Mouse (Mus musculus): ENCODE measurements around the gene Tyw5. TPM values are rescaled to one million over a fixed set of nuclear protein-coding genes. Genes with fewer than 3 reads are reported as not detected.

Tyw5 gene
- polyA plus RNA-seq (2016; fragmentation: Nextera tagmentation; extraction: Ambion mirVana) = 31.7 and 37.0 TPM in 2 replicates

DNA sequence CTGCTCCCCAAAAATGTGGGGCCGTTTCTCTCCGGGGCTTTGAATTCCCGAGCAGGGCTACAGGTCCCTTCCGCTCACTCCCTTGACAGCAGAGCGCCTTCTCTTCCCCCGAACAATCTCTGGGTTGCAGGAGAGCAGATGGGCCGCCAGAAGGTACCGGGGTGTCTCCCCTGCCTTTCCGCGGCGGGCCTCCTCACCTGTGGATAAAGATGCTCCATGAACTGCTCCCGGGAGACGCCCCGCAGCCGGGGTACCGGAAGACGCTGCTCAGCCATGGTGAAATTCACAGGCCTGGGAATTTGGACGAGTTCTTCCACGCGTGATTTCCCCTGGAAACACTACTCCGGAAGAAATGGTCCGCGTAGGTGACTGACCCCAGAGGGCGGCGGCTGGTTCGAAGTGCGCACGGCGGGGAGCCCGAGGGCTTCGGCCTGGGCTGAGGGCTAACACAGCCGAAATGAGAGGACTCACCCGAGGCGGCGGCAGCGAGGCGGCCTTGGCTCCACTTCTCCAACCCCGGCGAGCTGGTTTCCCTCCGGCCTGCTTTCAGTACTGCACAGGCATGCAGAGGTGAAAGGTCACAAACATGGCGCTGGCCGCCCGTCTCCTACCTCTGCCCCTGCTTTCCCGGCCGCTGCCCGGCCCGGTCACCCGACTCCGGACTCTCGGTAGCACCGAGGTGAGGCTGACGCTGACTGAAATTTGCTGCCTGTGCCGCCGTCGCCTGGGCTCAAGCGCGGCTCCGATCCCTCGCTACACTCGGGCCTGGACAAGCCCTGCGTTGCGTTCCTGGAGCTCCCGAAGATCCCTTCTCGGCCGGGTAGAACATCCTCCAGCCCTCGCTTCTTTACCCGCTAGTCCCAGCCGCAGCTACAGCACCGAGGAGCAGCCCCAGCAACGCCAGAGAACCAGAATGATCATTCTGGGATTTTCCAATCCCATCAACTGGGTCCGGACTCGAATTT, at the start of gene Tyw5, which contains the start of gene Maip1:
Tyw5 (minus strand) TSS at position 915 of the 965 bp plus-strand sequence.
Maip1 (plus strand) TSS at position 142 of the 965 bp plus-strand sequence.
- Histone ChIP-seq H3K4me3 (peak within 1 kb of the TSS; percentile 84), H3K27me3 (ENCODE audit: poor library complexity, severe bottlenecking) (no peaks in the 10 kb centered on the region), H3K9me3 (no peaks in the 10 kb centered on the region), H3K4me1 (peaks cover 32% of the 10 kb centered on the region), H3K36me3 (replicated peaks) (peaks cover 29% of the 10 kb centered on the region), H3K27ac (peak within 1 kb of the TSS; percentile 99)
- WGBS = under 1% methylated on average over 72 of the region's 72 CpGs
- peak; percentile 85 for DNase-seq (ENCODE audit: extremely low spot score, low spot score)

DNA sequence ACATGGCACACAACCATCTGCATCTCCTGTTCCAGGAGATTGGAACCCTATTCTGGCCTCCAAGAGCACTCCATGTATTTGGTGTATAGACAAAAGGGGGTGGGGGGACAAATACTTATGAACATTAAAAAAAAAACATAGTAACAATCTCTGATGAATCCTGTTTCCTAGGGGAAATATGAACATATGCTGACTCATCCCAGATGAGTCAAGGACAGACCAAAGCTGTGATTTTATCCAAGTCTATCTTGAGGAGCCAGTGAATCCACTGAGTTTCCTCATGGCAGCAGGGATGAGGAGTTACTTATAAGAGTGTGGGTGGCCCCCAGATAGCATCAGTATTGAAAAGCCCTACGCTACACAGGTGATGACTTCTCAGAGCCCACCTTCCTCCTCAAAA, 43.3 kb upstream of the Tyw5 start:
- Histone ChIP-seq H3K4me1 (peaks cover 12% of the 10 kb centered on the region), H3K27me3 (ENCODE audit: poor library complexity, severe bottlenecking) (no peaks in the 10 kb centered on the region), H3K36me3 (replicated peaks) (no peaks in the 10 kb centered on the region), H3K9me3 (0 out of 2 replicates have a peak, but pooled peaks cover 3% of the 10 kb centered on the region), H3K27ac (no peak overlapping the region), H3K4me3 (no peak overlapping the region)
- DNase-seq (ENCODE audit: extremely low spot score, low spot score) = no peak
- WGBS = 86% methylated on average over 1 of the region's 1 CpGs

DNA sequence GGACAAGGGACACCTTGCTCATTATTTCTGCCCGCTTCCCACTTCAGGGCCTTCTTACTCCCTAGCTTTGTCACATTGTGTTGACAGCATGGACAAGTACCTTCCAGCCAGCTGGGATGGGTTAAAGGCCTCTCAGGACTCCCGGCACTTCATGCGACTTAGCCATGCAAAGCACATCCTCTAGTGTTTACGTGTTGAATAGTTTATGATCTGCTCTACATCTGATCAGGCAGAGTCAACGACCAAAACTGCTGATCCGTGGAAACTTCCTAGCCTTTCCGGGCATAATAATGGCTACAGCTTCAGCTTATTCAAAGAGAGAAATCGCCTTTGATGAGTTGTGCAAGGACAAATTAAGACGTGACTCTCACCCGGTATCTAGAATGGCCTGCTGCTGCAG, 38.8 kb upstream of the Tyw5 start:
- WGBS = 84% methylated on average over 10 of the region's 10 CpGs
- no peaks in the 10 kb centered on the region for H3K9me3 ChIP-seq
- peaks cover 12% of the 10 kb centered on the region for H3K4me1 ChIP-seq
- no peaks in the 10 kb centered on the region for H3K27me3 ChIP-seq (ENCODE audit: poor library complexity, severe bottlenecking)
- no peak overlapping the region for H3K4me3 ChIP-seq
- no peaks in the 10 kb centered on the region for H3K36me3 ChIP-seq (replicated peaks)
- no peak for DNase-seq (ENCODE audit: extremely low spot score, low spot score)
- H3K27ac ChIP-seq = no peak overlapping the region

DNA sequence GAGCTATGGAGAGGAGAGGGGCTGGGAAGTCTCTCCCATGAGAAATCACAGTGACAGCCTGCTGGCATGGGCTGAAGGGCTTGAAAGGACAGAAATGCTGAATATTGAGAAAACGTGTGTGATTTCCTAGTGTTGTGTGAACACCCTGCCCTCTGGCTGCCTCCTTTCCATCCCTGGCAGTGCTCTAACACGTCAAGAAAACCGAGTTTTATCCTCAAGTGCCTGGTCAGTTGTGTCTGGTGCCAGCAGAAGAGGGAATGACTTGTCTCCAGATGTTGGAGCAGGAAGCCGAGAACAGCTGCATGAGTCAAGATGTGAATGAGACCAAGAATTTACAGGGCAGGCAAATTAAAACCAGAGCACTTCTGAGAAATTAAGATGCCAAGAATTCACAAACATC, 33.9 kb upstream of the Tyw5 start:
- no peak for DNase-seq (ENCODE audit: extremely low spot score, low spot score)
- no peaks in the 10 kb centered on the region for H3K27me3 ChIP-seq (ENCODE audit: poor library complexity, severe bottlenecking)
- 58% methylated on average over 4 of the region's 4 CpGs for WGBS

DNA sequence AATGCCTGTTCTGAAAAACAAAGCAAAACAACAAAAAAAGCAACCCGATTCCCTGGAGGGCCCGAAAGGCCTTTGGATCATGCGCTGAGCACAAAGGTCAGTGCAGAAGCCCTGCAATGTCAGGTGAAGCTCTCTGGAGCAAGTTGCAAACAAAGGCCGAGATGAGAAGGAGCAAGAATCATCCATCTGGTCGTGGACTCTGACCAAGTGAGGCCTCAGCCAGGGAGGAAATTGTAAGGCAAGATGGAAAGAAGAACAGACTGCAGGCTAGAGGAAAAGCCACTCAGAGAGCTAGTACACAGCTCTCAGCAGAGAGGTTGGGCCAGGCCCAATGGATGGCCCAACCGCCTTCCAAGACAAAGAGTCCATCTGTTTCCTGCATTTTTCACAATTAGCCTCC, 32.1 kb upstream of the Tyw5 start:
- no peak for DNase-seq (ENCODE audit: extremely low spot score, low spot score)
- Histone ChIP-seq H3K27ac (no peak overlapping the region), H3K27me3 (ENCODE audit: poor library complexity, severe bottlenecking) (no peaks in the 10 kb centered on the region), H3K4me1 (peaks cover 14% of the 10 kb centered on the region), H3K4me3 (no peak overlapping the region), H3K9me3 (no peaks in the 10 kb centered on the region), H3K36me3 (replicated peaks) (no peaks in the 10 kb centered on the region)
- WGBS = 84% methylated on average over 6 of the region's 6 CpGs

More for the DNA sequence above, 33.9 kb upstream of the Tyw5 start:
- H3K4me3 ChIP-seq = no peak overlapping the region
- peaks cover 14% of the 10 kb centered on the region for H3K4me1 ChIP-seq
- H3K27ac ChIP-seq = no peak overlapping the region
- H3K36me3 ChIP-seq (replicated peaks) = no peaks in the 10 kb centered on the region
- no peaks in the 10 kb centered on the region for H3K9me3 ChIP-seq

DNA sequence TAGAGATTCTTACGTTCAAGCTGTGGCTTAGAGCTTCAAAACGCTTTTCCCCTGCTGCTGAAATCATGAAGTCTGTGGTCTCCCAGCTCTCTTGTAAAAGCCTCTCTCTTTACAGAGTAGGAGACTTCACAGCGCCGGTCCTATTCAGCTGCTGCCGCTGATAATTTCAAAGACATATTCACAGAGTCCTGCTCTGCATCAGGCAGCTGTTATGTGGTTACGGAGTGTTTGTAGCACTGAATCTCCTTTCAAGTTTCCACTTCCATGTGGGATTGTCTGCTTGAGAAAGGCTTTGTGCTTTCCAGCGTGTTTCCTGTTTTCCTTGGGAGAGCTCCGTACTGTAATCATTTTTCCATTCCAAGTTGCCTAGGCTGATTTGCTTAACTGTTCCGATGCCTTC, 30.1 kb upstream of the Tyw5 start:
- peaks cover 14% of the 10 kb centered on the region for H3K4me1 ChIP-seq
- no peaks in the 10 kb centered on the region for H3K9me3 ChIP-seq
- H3K36me3 ChIP-seq (replicated peaks) = no peaks in the 10 kb centered on the region
- no peak for DNase-seq (ENCODE audit: extremely low spot score, low spot score)
- no peak overlapping the region for H3K4me3 ChIP-seq
- H3K27ac ChIP-seq = no peak overlapping the region; the same call in 1 of the 2 replicates
- WGBS = 69% methylated on average over 9 of the region's 9 CpGs
- 0 out of 2 replicates have a peak, but pooled peaks cover under 1% of the 10 kb centered on the region for H3K27me3 ChIP-seq (ENCODE audit: poor library complexity, severe bottlenecking)

DNA sequence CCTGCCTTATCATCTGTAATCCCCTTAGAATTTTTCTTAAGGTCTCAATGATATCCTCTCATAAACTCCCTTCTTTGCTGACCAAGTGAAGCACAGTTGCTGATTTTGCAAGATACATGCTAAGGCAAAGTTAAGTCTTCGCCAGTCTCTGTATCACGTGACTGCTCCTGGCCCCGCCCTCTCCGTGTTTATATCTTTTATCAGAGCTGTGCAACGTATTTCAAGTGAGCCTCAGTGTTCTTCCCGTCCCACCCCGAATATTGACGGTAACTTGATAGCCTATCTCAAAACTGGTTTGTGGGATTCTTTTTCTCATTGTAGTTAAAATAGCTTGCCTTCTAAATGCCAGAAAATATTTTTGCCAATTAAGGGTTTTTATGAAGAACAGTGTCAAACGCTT, 29.5 kb upstream of the Tyw5 start:
- no peak for DNase-seq (ENCODE audit: extremely low spot score, low spot score)
- H3K27ac ChIP-seq = no peak overlapping the region; the same call in 1 of the 2 replicates
- WGBS = 80% methylated on average over 9 of the region's 9 CpGs

DNA sequence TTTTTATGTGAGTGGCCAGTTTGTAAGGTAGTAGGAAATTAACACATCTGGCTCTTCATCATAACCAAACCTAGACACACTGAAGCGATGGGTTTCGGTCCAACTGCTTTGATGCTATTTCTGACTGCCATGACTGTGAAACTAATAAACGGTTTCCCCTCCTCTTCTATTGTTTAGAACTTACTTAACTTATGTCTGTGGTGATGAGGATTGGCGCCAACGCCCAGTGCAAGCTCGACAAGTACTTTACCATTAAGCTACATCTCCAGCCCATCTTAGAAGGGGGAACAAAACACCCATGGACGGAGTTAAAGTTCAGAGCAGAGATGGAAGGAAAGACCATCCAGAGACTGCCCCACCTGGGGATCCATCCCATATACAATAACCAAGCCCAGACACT, 26.2 kb upstream of the Tyw5 start:
- H3K9me3 ChIP-seq = no peaks in the 10 kb centered on the region
- no peak overlapping the region for H3K27ac ChIP-seq
- H3K4me3 ChIP-seq = no peak overlapping the region
- H3K27me3 ChIP-seq (ENCODE audit: poor library complexity, severe bottlenecking) = peaks cover 8% of the 10 kb centered on the region; the same call in 1 of the 2 replicates
- H3K4me1 ChIP-seq = peaks cover 38% of the 10 kb centered on the region
- WGBS = 91% methylated on average over 7 of the region's 7 CpGs
- no peak for DNase-seq (ENCODE audit: extremely low spot score, low spot score)
- no peaks in the 10 kb centered on the region for H3K36me3 ChIP-seq (replicated peaks)

More for the DNA sequence above, 29.5 kb upstream of the Tyw5 start:
- no peak overlapping the region for H3K4me3 ChIP-seq
- peaks cover 6% of the 10 kb centered on the region; the same call in 1 of the 2 replicates for H3K27me3 ChIP-seq (ENCODE audit: poor library complexity, severe bottlenecking)
- peaks cover 14% of the 10 kb centered on the region for H3K4me1 ChIP-seq
- no peaks in the 10 kb centered on the region for H3K36me3 ChIP-seq (replicated peaks)
- H3K9me3 ChIP-seq = no peaks in the 10 kb centered on the region

DNA sequence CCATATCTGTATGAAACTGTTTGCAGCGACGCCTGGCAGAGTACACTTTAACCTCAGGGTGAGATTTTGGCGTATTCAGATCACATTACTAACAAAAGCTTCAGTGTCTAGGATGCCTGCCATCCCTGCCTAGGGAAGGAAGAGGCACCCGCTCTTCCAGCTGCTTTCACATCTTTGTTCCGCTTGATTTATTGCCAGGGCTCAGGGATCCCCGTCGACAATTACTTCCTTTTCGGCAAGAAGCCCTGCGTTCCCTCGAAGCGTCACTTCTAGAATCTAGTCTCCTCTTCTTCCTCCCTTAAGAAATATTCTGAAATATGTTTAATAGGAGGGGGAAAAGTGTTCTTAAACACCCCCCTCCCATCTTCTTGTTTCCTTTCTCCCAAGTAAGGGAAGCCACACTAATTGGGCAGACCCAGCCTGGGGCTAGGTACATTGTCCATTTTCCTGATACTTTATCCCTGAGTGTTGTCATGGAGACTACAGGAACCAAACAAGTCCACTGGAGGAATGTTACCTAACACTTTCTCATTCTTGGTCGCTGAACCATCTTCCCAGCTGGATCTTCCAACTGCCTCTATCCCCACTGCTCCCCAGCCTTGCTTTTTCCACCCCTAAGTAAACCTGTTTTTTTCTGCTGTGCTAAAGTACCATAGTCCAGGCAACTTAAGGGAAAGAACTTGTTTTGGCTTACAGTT, 23.0 kb upstream of the Tyw5 start:
- 4% methylated on average over 12 of the region's 12 CpGs for WGBS
- Histone ChIP-seq H3K36me3 (replicated peaks) (no peaks in the 10 kb centered on the region), H3K4me1 (peaks cover 27% of the 10 kb centered on the region), H3K4me3 (peak overlapping the region; percentile 35), H3K9me3 (no peaks in the 10 kb centered on the region), H3K27me3 (ENCODE audit: poor library complexity, severe bottlenecking) (peaks cover 8% of the 10 kb centered on the region; the same call in 1 of the 2 replicates), H3K27ac (peak overlapping the region; percentile 69)
- peak; percentile 60 for DNase-seq (ENCODE audit: extremely low spot score, low spot score)

DNA sequence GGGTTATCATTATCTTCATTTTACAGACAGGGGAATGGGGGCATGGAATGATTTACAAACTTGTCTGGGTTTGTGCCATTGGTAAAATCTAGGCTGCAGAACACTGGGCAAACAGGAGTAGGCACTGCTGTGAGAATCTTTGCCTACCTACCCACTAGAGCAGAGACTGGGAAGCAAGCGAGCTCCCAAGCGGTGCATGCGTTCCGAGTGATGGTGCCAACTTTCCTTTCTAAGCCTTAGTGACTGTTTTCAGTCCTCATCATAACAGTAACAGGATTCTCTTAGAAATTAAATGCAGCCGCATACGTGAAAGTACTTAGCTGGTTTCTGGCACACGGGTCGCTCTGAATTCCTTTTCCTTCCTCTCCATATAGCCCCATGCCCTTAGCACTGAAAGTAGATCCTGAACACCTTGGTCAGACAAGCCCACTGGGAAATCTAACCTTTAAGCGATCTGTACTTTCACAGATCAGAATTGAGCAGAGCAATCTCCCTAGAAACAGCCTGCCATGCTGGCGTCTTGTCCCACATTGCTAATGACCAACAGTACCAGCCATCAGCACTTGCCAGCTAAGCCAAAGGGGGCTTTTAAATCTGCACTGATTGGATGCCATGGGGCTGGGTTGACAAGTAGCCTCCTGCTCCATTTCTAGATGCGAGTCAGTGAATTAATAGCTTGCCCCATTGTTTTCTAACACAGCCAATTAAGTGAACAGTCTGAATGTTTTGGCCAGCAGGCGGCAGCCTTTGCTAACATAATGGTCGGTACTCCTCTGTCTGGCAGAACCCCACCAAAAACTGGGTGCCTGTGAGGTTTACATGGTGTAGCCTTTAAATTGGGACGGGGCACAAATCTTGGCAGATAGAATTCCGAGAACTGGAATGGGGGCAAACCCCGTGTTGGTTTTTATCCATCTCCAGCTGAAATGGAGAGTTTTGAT, 21.7 kb upstream of the Tyw5 start:
- Histone ChIP-seq H3K36me3 (replicated peaks) (no peaks in the 10 kb centered on the region), H3K27ac (no peak overlapping the region), H3K4me3 (no peak overlapping the region), H3K27me3 (ENCODE audit: poor library complexity, severe bottlenecking) (peaks cover 8% of the 10 kb centered on the region; the same call in 1 of the 2 replicates), H3K4me1 (peaks cover 27% of the 10 kb centered on the region), H3K9me3 (no peaks in the 10 kb centered on the region)
- peak; percentile 84 for DNase-seq (ENCODE audit: extremely low spot score, low spot score)
- 56% methylated on average over 16 of the region's 16 CpGs for WGBS

DNA sequence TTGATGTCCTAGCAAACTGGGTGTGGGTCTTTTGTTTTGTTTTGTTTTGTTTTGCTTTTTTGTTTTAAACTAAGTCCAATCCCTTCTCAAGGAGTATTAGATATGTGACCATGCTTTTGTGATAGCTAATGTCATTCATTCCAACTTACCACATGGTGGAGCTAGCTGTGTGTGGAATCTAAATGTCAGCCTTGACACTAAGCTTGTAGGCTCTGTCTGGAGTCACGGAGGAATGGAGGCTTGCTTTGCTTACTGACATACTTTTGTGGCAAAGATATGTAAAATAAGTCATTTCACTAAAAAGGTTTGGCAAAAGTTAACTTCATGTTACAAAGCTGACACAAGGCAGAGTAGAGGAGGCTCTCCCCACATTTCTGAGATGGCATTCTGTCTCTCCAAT, 16.8 kb upstream of the Tyw5 start:
- no peak for DNase-seq (ENCODE audit: extremely low spot score, low spot score)
- Histone ChIP-seq H3K27me3 (ENCODE audit: poor library complexity, severe bottlenecking) (no peaks in the 10 kb centered on the region), H3K4me1 (peaks cover 5% of the 10 kb centered on the region), H3K36me3 (replicated peaks) (no peaks in the 10 kb centered on the region), H3K27ac (no peak overlapping the region), H3K9me3 (no peaks in the 10 kb centered on the region), H3K4me3 (no peak overlapping the region)
- WGBS = 16% methylated on average over 1 of the region's 1 CpGs

DNA sequence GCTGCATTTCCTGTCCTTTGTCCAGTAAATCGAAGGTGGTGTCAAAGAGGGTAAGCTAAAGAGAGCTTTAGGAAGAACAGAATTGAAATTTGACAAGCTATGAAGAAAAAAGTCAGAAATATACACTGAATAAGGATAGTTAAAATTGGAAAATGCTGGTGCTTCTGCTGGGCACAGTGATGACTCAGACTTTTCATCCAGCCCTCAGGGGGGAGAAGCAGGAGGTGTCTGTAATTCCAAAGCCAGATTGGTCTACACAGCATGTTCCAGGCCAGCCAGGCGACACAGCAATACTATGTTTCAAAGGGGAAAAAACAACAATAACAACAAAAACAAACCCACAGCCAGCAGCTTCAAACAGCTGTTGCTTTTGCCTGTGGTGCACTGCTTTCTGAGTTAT, 6.5 kb upstream of the Tyw5 start:
- WGBS = 91% methylated on average over 2 of the region's 2 CpGs
- Histone ChIP-seq H3K36me3 (replicated peaks) (peaks cover 74% of the 10 kb centered on the region), H3K27me3 (ENCODE audit: poor library complexity, severe bottlenecking) (no peaks in the 10 kb centered on the region), H3K27ac (no peak overlapping the region), H3K4me1 (peaks cover 9% of the 10 kb centered on the region), H3K4me3 (no peak overlapping the region), H3K9me3 (no peaks in the 10 kb centered on the region)
- DNase-seq (ENCODE audit: extremely low spot score, low spot score) = no peak
